Mouse (Mus musculus): ENCODE data around the gene B230217C12Rik. TPM values are rescaled to one million over a fixed set of nuclear protein-coding genes. Genes with fewer than 3 reads are reported as not detected.
A peak's percentile ranks its signal among the peaks of the same experiment; 100 is the strongest.

B230217C12Rik gene
- polyA plus RNA-seq, 2 experiments = 0.60 to 0.63 TPM

- H3K36me3 ChIP-seq (replicated peaks; ENCODE audit: control insufficient read depth, insufficient read depth, low read depth) = no peaks in the 10 kb centered on the region
- no peak overlapping the region for H3K4me2 ChIP-seq (ENCODE audit: low read depth)
- no peak overlapping the region for H3K4me3 ChIP-seq (ENCODE audit: insufficient read depth in 1 of 2, low read depth in 2 of 2, low read length in 2 of 2)
- ATAC-seq (ENCODE audit: insufficient read depth) (peak; percentile 51; the same call in 1 of the 2 replicates), DNase-seq (ENCODE audit: low read depth in 3 of 3, low spot score in 3 of 3) (no peak)
- no peaks in the 10 kb centered on the region for H3K27me3 ChIP-seq (ENCODE audit: control insufficient read depth, insufficient read depth, low read length)
- no peak overlapping the region for H3K9ac ChIP-seq (replicated peaks)
- WGBS (ENCODE audit: insufficient replicate concordance) = 48% methylated on average over 4 of the region's 4 CpGs
- H3K27ac ChIP-seq = no peak overlapping the region
- peaks cover 11 to 39% of the 10 kb centered on the region in 2 experiments for H3K4me1 ChIP-seq (replicated peaks; ENCODE audit: control insufficient read depth in 2 of 2, insufficient read depth in 2 of 2, low read length in 1 of 2)
- H3K9me3 ChIP-seq (ENCODE audit: control insufficient read depth, low read length) = no peaks in the 10 kb centered on the region
- TF ChIP-seq EP300 (IDR thresholded peaks at IDR 0.05; ENCODE audit: low read depth) (no peak), CTCF (IDR thresholded peaks at IDR 0.05; ENCODE audit: low read depth) (no peak)
Measured at GRCm38 (mm10) chr11:97820840-97821239, 19.7 kb upstream of the B230217C12Rik start.

- WGBS (ENCODE audit: insufficient replicate concordance) = 75% methylated on average over 8 of the region's 8 CpGs
Measured at GRCm38 (mm10) chr11:97821401-97822064, 19.0 kb upstream of the B230217C12Rik start.

GRCm38 (mm10) chr11:97822840-97823603, 17.6 kb upstream of the B230217C12Rik start:
- Histone ChIP-seq H3K4me1 (replicated peaks; ENCODE audit: control insufficient read depth in 2 of 2, insufficient read depth in 2 of 2, low read length in 1 of 2) (peaks cover 4 to 32% of the 10 kb centered on the region in 2 experiments), H3K4me3 (ENCODE audit: insufficient read depth in 1 of 2, low read depth in 2 of 2, low read length in 2 of 2) (no peak overlapping the region), H3K27me3 (ENCODE audit: control insufficient read depth, insufficient read depth, low read length) (no peaks in the 10 kb centered on the region), H3K4me2 (ENCODE audit: low read depth) (peak overlapping the region; percentile 16; the same call in 1 of the 2 replicates), H3K36me3 (replicated peaks; ENCODE audit: control insufficient read depth, insufficient read depth, low read depth) (no peaks in the 10 kb centered on the region), H3K9ac (replicated peaks) (no peak overlapping the region; the same call in 1 of the 2 replicates), H3K27ac (no peak overlapping the region), H3K9me3 (ENCODE audit: control insufficient read depth, low read length) (no peaks in the 10 kb centered on the region)
- TF ChIP-seq EP300 (IDR thresholded peaks at IDR 0.05; ENCODE audit: low read depth) = no peak
- no peak for TF ChIP-seq CTCF (IDR thresholded peaks at IDR 0.05; ENCODE audit: low read depth)
- WGBS (ENCODE audit: insufficient replicate concordance) = 75% methylated on average over 20 of the region's 20 CpGs
- DNase-seq (ENCODE audit: low read depth in 3 of 3, low spot score in 3 of 3) (no peak), ATAC-seq (ENCODE audit: insufficient read depth) (no peak)

More at GRCm38 (mm10) chr11:97821401-97822064, 19.0 kb upstream of the B230217C12Rik start:
- DNase-seq (ENCODE audit: low read depth in 3 of 3, low spot score in 3 of 3) (no peak), ATAC-seq (ENCODE audit: insufficient read depth) (no peak)
- H3K36me3 ChIP-seq (replicated peaks; ENCODE audit: control insufficient read depth, insufficient read depth, low read depth) = no peaks in the 10 kb centered on the region
- H3K27me3 ChIP-seq (ENCODE audit: control insufficient read depth, insufficient read depth, low read length) = no peaks in the 10 kb centered on the region
- no peak overlapping the region for H3K27ac ChIP-seq
- H3K4me3 ChIP-seq (ENCODE audit: insufficient read depth in 1 of 2, low read depth in 2 of 2, low read length in 2 of 2) = no peak overlapping the region
- H3K4me2 ChIP-seq (ENCODE audit: low read depth) = no peak overlapping the region
- H3K4me1 ChIP-seq (replicated peaks; ENCODE audit: control insufficient read depth in 2 of 2, insufficient read depth in 2 of 2, low read length in 1 of 2) = peaks cover 11 to 39% of the 10 kb centered on the region in 2 experiments
- H3K9me3 ChIP-seq (ENCODE audit: control insufficient read depth, low read length) = no peaks in the 10 kb centered on the region
- TF ChIP-seq EP300 (IDR thresholded peaks at IDR 0.05; ENCODE audit: low read depth) = no peak
- no peak for TF ChIP-seq CTCF (IDR thresholded peaks at IDR 0.05; ENCODE audit: low read depth)
- no peak overlapping the region for H3K9ac ChIP-seq (replicated peaks)

GRCm38 (mm10) chr11:97824168-97824567, 16.4 kb upstream of the B230217C12Rik start:
- TF ChIP-seq EP300 (IDR thresholded peaks at IDR 0.05; ENCODE audit: low read depth) = no peak
- TF ChIP-seq CTCF (IDR thresholded peaks at IDR 0.05; ENCODE audit: low read depth) = no peak
- no peaks in the 10 kb centered on the region for H3K9me3 ChIP-seq (ENCODE audit: control insufficient read depth, low read length)
- DNase-seq (ENCODE audit: low read depth in 3 of 3, low spot score in 3 of 3) = no peak
- no peak overlapping the region for H3K4me2 ChIP-seq (ENCODE audit: low read depth)
- WGBS (ENCODE audit: insufficient replicate concordance) = 80% methylated on average over 11 of the region's 11 CpGs
- no peak for ATAC-seq (ENCODE audit: insufficient read depth)
- no peak overlapping the region for H3K9ac ChIP-seq (replicated peaks)
- no peak overlapping the region for H3K27ac ChIP-seq
- H3K4me3 ChIP-seq (ENCODE audit: insufficient read depth in 1 of 2, low read depth in 2 of 2, low read length in 2 of 2) = no peak overlapping the region
- peaks cover 0 to 21% of the 10 kb centered on the region in 2 experiments; a peak in 3 of 4 replicates for H3K4me1 ChIP-seq (replicated peaks; ENCODE audit: control insufficient read depth in 2 of 2, insufficient read depth in 2 of 2, low read length in 1 of 2)
- H3K27me3 ChIP-seq (ENCODE audit: control insufficient read depth, insufficient read depth, low read length) = no peaks in the 10 kb centered on the region
- H3K36me3 ChIP-seq (replicated peaks; ENCODE audit: control insufficient read depth, insufficient read depth, low read depth) = no peaks in the 10 kb centered on the region

- H3K4me3 ChIP-seq (ENCODE audit: insufficient read depth in 1 of 2, low read depth in 2 of 2, low read length in 2 of 2) = no peak overlapping the region
- H3K9me3 ChIP-seq (ENCODE audit: control insufficient read depth, low read length) = no peaks in the 10 kb centered on the region
- H3K27me3 ChIP-seq (ENCODE audit: control insufficient read depth, insufficient read depth, low read length) = no peaks in the 10 kb centered on the region
- no peak overlapping the region for H3K27ac ChIP-seq
- H3K9ac ChIP-seq (replicated peaks) = no peak overlapping the region
- TF ChIP-seq EP300 (IDR thresholded peaks at IDR 0.05; ENCODE audit: low read depth) = no peak
- TF ChIP-seq CTCF (IDR thresholded peaks at IDR 0.05; ENCODE audit: low read depth) = no peak
- ATAC-seq (ENCODE audit: insufficient read depth) (no peak), DNase-seq (ENCODE audit: low read depth in 3 of 3, low spot score in 3 of 3) (no peak)
- no peak overlapping the region for H3K4me2 ChIP-seq (ENCODE audit: low read depth)
- 54% methylated on average over 6 of the region's 6 CpGs for WGBS (ENCODE audit: insufficient replicate concordance)
- no peaks in the 10 kb centered on the region for H3K36me3 ChIP-seq (replicated peaks; ENCODE audit: control insufficient read depth, insufficient read depth, low read depth)
- H3K4me1 ChIP-seq (replicated peaks; ENCODE audit: control insufficient read depth in 2 of 2, insufficient read depth in 2 of 2, low read length in 1 of 2) = peaks cover 0 to 19% of the 10 kb centered on the region in 2 experiments; a peak in 3 of 4 replicates
Measured at GRCm38 (mm10) chr11:97824895-97825294, 15.7 kb upstream of the B230217C12Rik start.
